Mouse (Mus musculus): ENCODE data around the gene C2cd5.

The C2cd5 gene

DNA sequence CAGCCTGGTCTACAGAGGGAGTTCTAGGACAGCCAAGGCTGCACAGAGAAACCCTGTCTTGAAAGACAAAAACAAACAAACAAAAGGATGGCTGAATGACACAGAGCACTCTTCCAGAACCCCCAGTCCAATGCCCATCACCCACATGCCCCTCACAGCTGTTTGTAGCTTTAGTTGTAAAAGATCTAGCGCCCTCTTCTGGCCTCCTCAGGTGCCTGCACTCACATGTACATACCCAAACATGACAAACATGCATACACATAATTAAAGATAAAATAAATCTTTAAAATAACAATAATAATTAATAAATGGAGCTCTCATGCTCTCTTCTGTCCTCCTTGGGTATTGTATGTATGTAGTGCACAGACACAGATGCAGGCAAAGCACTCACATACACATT is 122.7 kb downstream of the C2cd5 start:
- DNase-seq (ENCODE audit: low spot score) = no peak

DNA sequence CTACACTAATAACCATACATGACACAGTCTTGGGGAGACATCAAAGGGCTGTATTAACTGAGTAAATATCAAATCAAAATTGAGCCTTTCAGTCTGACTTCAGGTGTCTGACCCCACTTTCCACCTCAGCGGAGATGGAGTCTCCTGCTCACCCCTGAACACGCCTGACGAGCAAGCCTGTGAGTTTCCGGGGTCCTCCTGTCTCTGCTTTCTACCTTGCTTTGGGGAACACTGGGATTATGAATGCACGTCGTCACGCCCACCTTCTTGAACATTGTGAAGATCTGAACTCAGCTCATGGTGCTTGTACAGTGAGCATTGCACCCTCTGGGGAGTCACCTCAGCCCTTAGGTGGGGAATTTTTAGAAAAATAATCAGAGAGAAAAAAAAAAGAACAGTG is 126.7 kb downstream of the C2cd5 start:
- no peak for DNase-seq (ENCODE audit: low spot score)

DNA sequence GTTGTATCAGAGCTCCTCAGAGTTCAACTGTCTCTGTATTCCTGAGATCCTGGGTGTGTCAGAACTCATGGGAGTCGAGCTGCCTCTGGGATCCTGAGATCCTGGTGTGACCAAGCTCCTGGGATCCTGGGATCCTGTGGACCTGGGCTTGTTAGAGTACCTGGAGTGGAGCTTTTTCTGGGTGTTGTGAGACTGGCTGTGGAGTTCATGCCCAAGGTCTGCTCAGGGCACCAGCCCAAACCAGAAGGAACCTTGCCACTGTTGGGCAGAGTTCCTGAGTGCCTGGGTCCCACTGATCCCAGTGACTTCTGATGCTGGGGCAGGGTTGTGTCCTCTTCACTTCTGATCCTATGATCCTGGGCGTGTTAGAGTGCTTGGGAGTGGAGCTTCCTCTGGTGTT is 127.7 kb downstream of the C2cd5 start:
- DNase-seq (ENCODE audit: low spot score) = no peak

DNA sequence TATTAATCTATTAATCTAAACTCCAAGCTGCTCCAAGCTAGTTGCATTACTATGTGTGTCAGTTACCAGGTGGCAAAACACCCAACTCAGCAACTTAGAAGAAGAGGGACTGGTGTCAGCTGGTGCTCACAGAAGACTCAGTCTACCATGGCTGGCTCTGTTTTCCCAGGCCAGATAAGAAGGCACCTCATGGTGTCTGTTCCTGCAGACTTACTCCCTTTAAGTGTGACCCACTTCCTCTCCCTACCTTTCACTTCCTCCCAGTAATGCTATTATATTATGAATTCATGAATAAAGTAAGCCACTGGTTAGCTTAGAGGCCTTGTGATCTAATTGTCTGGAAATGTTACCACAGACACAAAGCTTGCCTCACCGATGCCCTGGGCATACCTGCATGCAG is 132.5 kb downstream of the C2cd5 start:
- no peak for DNase-seq (ENCODE audit: low spot score)

DNA sequence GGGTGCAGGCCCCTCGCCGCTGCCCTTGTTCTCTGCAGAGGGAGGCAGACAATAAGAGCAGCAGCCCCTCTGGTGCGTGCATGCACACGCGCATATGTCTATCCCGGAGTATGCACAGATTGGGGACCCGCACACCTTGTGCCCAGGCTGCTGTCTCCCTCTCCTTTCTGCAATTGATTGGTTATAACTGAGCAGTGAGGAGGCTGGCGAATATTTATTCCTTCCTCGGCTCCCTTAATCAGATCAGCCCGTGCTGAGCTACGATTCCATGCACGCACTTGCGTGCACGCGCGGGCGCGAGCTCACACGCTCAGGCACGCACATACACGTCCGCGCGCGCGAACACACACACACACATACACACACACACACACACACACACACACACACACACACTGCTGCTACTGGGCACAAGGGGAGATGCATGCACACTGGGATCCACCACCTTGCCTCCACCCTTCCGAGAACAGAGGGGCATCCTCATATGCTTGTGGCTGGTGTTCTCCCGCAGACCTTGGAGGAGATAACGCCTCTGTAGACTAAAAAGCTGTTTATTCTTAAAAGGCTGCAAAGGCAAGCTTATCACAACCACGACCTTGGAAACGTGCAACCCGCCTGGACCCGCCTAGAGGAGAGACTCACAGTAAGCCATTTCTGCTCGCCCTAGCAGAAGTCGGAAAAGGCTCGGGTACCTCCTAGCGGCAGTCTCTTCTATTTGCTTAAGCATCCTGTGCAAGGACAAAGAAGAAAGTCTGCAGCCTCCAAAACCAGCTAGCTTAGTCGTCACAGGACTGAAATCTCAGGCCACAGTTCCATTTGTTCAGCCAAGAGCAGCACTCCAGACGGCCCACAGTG is 135.2 kb downstream of the C2cd5 start:
- no peak for DNase-seq (ENCODE audit: low spot score)

- no peak for DNase-seq (ENCODE audit: low spot score)
These were observed 135.8 kb downstream of the C2cd5 start, which contains the start of gene St8sia1 for GRCm38 (mm10) chr6:142964076-142964530. Gene St8sia1, minus strand, starts transcription at chr6:142964452.

GRCm38 (mm10) chr6:142963480-142964075 is 136.4 kb downstream of the C2cd5 start:
- no peak for DNase-seq (ENCODE audit: low spot score)

DNA sequence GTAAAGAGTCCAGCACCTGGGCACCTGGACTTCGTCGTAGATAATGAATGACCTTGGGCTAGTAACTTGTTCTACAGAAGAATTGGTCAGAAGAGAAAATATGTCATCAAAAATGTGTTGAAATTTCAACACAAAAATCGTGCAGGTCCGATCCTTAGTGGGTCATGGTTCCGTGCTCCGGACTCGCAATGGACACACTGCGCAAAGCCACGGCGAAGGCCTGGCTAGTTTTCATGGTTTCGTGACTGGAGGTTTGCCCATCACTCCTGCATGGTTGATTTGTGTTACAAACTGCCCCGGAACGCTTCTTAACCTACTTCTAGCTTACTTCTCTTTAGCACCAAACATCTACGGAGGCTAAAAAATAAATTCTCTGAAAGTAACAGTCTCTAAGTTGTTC is 137.1 kb downstream of the C2cd5 start:
- no peak for DNase-seq (ENCODE audit: low spot score)

DNA sequence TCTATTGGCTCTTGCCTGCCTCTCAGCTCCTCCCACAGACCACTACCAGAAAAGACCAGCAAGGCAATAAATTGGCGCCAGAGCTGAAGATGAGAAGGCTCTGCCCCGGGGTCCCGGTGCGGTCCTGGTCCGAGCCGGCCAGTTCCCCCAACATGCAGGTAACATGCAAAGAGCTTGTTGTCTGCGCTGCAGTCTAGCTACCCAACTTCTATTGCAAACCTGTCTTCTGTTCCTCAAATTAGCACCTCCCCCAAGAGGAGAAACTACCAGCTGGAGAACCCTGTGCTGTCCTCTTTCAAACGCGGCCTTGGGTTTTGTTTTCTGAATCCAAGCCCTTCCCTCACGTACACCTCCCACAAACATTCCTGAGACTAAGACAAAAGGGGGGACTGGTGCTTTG is 137.5 kb downstream of the C2cd5 start:
- DNase-seq (ENCODE audit: low spot score) = no peak

GRCm38 (mm10) chr6:142961721-142962455 is 138.1 kb downstream of the C2cd5 start:
- no peak for DNase-seq (ENCODE audit: low spot score)
